Mouse (Mus musculus) kidney, adult 9 months (tissue): ENCODE measurements around the gene Plek.

Source experiments
- DNase-seq: peaks from one replicate; pipeline ENCODE4 v3.0.0; 2022

Gene Plek

GRCm38 (mm10) chr11:16941973-16942452 lies 110.2 kb downstream of the Plek start:
- no peak for DNase-seq

GRCm38 (mm10) chr11:16941103-16941793 lies 110.9 kb downstream of the Plek start:
- no peak for DNase-seq

GRCm38 (mm10) chr11:16935577-16936236 lies 116.5 kb downstream of the Plek start:
- peak; percentile 17 for DNase-seq

GRCm38 (mm10) chr11:16932159-16932558 lies 120.0 kb downstream of the Plek start:
- DNase-seq = no peak
